Mouse (Mus musculus) ES-CJ7 (cell line): ENCODE measurements around the gene Tle4.

ENCODE experiments used
- DNase-seq: peaks from one replicate; pipeline ENCODE4 v3.0.0; 2011; ENCODE audit warnings: low read depth, low spot score

Gene Tle4

GRCm38 (mm10) chr19:14466020-14466419 is 131.8 kb downstream of the Tle4 start:
- DNase-seq, result no peak

- no peak for DNase-seq
These were observed 134.4 kb downstream of the Tle4 start for GRCm38 (mm10) chr19:14463281-14464079.

GRCm38 (mm10) chr19:14453486-14453885 is 144.4 kb downstream of the Tle4 start:
- DNase-seq, result no peak

- no peak for DNase-seq
These were observed 146.5 kb downstream of the Tle4 start for GRCm38 (mm10) chr19:14451329-14451728.

- DNase-seq, result peak; percentile 71
These were observed 148.1 kb downstream of the Tle4 start for GRCm38 (mm10) chr19:14449738-14450137.

- no peak for DNase-seq
These were observed 149.3 kb downstream of the Tle4 start for GRCm38 (mm10) chr19:14448586-14448985.

- DNase-seq, result no peak
These were observed 150.4 kb downstream of the Tle4 start for GRCm38 (mm10) chr19:14447474-14447873.

- no peak for DNase-seq
These were observed 156.0 kb downstream of the Tle4 start for GRCm38 (mm10) chr19:14441861-14442260.

DNA sequence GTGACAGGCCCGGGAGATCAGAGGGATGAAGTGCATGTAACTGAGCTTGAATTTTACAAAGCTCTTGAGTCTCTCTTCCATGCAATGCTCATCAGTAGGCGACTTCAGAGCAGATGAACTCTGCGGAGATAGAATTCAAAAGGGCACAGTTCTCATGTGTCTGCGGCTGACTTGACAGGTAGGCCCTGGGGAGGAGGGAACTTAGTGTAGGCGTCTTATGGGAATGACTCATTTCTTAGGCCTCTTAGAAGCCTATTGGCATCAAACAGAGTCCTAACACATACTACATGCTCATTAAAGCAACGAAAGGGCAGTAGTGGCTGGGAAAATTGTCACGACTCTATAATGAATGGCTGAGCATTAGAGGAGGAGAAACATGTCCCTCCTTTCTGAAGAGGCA is 160.6 kb downstream of the Tle4 start:
- DNase-seq, result no peak

- no peak for DNase-seq
These were observed 161.3 kb downstream of the Tle4 start for GRCm38 (mm10) chr19:14436567-14436966.

- DNase-seq, result no peak
These were observed 162.0 kb downstream of the Tle4 start for GRCm38 (mm10) chr19:14435681-14436376.

DNA sequence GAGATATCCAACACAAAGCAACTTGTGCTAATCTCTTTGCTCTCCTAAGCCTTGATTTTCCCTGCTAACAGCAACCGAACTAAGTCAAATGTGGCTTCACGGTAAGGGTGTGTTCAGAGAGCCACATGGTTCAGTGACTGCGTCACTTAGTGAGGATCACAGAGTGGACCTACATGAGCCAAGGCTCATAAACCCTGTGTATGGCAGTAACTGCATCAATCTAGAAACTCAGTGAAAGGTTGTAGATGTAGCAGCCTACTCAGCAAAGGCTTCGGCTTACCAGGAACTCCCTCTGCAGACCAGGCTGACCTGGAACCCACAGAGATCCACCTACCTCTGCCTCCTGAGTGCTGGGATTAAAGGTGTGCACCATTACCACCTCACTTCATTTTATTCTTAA is 164.0 kb downstream of the Tle4 start:
- DNase-seq, result no peak

- no peak for DNase-seq
These were observed 165.4 kb downstream of the Tle4 start for GRCm38 (mm10) chr19:14432436-14432835.

- DNase-seq, result no peak
These were observed 170.9 kb downstream of the Tle4 start for GRCm38 (mm10) chr19:14426920-14427319.

GRCm38 (mm10) chr19:14426244-14426868 is 171.5 kb downstream of the Tle4 start:
- peak; percentile 39 for DNase-seq

GRCm38 (mm10) chr19:14425122-14425521 is 172.7 kb downstream of the Tle4 start:
- DNase-seq, result no peak

- DNase-seq, result no peak
These were observed 173.6 kb downstream of the Tle4 start for GRCm38 (mm10) chr19:14424016-14424964.

DNA sequence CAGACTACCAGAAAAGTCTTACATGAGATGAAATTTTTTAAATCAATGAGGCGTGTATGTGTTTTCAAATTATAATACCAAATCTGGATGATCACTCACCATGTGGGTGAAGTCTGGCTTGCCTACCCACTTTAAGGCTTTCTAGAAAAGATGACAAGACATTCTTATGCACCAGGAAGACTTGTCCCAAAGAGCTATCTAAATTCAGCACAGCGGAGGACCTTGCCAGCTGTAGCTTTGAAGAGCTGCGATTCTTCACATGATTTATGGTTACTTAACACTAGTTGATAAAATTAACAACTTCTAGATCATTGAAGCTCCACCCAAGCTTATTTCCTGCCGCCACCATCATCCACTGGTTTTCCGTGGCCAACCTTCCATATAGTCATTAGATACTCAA is 176.2 kb downstream of the Tle4 start:
- no peak for DNase-seq

DNA sequence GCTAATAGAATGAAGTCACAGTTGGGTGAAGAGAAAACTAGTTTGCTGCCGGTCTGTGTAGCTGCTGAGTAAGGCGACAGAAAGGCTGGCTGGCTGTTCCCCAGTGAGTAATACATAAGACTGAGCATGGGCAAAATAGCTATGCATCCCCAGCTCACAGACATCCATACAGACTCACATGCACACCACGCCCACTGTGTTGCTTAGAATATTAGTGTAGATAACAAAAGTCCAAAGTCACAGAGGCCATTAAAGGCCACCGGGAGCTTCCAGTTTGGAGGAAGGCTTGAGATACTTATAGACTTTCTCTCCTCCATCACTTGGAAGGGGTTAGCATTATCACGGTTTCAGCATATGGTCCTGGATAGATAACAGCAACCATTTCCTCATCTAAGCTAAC is 178.0 kb downstream of the Tle4 start:
- no peak for DNase-seq

- DNase-seq, result no peak
These were observed 181.0 kb downstream of the Tle4 start for GRCm38 (mm10) chr19:14416845-14417244.

GRCm38 (mm10) chr19:14415996-14416395 is 181.9 kb downstream of the Tle4 start:
- no peak for DNase-seq
